In genomic region chr4:120741303-120741702, GRCm38 (mm10) we compare ENCODE assay signal across 13 mouse cellular contexts. TPM values are rescaled to one million over a fixed set of nuclear protein-coding genes. Genes with fewer than 3 reads are reported as not detected.
DNase-seq lines count a peak whose midpoint lies in the region; TF ChIP-seq lines count a peak whose summit lies in the region.
"Had no signal": no experiment of that assay in that cellular context is flagged by ENCODE, and none has a peak within 500 bp of the region (broad histone marks: within the 10 kb centered on the region; RNA-seq: fewer than 3 reads in every experiment).

No protein-coding gene starts in this region.

- no peaks in the 10 kb centered on the region for H3K27me3 ChIP-seq in cerebellum, adult 2 months (ENCODE audit: control insufficient read depth, insufficient read depth, low read length)

- WGBS in cerebellum, adult 2 months, result 65% methylated on average over 6 of the region's 6 CpGs

- no peak for TF ChIP-seq CTCF in cerebellum, adult 2 months (IDR thresholded peaks at IDR 0.05; ENCODE audit: borderline replicate concordance, insufficient read depth, low read depth, low read length)

- no peak overlapping the region for H3K27ac ChIP-seq in cerebellum, adult 2 months (ENCODE audit: insufficient read depth, low read length)
- H3K27ac ChIP-seq: embryonic facial prominence, embryonic 12.5 days; forebrain, embryonic 13.5 days had no signal

- no peak overlapping the region for H3K4me3 ChIP-seq in cerebellum, adult 2 months (replicated peaks; ENCODE audit: insufficient read depth, low read depth, low read length)
- H3K4me3 ChIP-seq: embryonic facial prominence, embryonic 12.5 days; forebrain, embryonic 13.5 days had no signal

- TF ChIP-seq POLR2A in cerebellum, adult 2 months (IDR thresholded peaks at IDR 0.05; ENCODE audit: borderline replicate concordance, insufficient read depth, low read length), result no peak

- peak; percentile 31 to 58 for DNase-seq in cerebellum, postnatal 14 days
- no peak for DNase-seq in cerebellum, adult 2 months
- peak; percentile 28 for DNase-seq in layer of hippocampus, adult 11-12 months (ENCODE audit: low spot score)
- DNase-seq in layer of hippocampus, adult 9-10 months (ENCODE audit: low spot score), result no peak
- peak; percentile 29 for DNase-seq in right cerebral cortex, postnatal 14 days
- DNase-seq in right cerebral cortex, postnatal 36 days (ENCODE audit: low spot score in 2 of 2), result no peak
- DNase-seq in layer of hippocampus, postnatal 14 days (ENCODE audit: low spot score in 2 of 2), result peak; percentile 35 to 53
- DNase-seq in thymus, postnatal 25 days, result no peak
- DNase-seq: kidney, adult 9 months; thymus, adult 2 months had no signal

- no peaks in the 10 kb centered on the region for H3K4me1 ChIP-seq in cerebellum, adult 2 months (ENCODE audit: control insufficient read depth, insufficient read depth, low read length)

RNA-seq across cellular contexts. Expression of gene Kcnq4, which starts 7.1 kb away (rescaled TPM):
- 12.4 and 15.2 TPM in 2 replicates for polyA plus RNA-seq in cerebellum, adult 2 months (2012; rRNA removed)
- total RNA-seq in layer of hippocampus, postnatal 14 days (2021), result 1 to 10 TPM; 7.4 TPM
- total RNA-seq: hematopoietic stem cell, adult 5-6 weeks had no signal

Comparison
In these comparisons a context has a peak if more than half of its experiments do, and no peak if none do; other contexts are left out.
1. DNase-seq: peak in cerebellum, postnatal 14 days (2 of 2), layer of hippocampus, adult 11-12 months (single experiment), right cerebral cortex, postnatal 14 days (single experiment) and layer of hippocampus, postnatal 14 days (2 of 2); none in cerebellum, adult 2 months (0 of 2), layer of hippocampus, adult 9-10 months (single experiment), right cerebral cortex, postnatal 36 days (0 of 2) and thymus, postnatal 25 days (single experiment).